Mouse (Mus musculus): ENCODE measurements around the gene Slc7a11.

Gene Slc7a11

GRCm38 (mm10) chr3:49870786-49871185 lies 572.6 kb downstream of the Slc7a11 start:
- in situ Hi-C loops (cut with MboI; ENCODE audit: low sequenced_read_pairs) = no loop called here

GRCm38 (mm10) chr3:49867951-49868584 lies 575.3 kb downstream of the Slc7a11 start:
- in situ Hi-C loops (cut with MboI; ENCODE audit: low sequenced_read_pairs) = no loop called here

- in situ Hi-C loops (cut with MboI; ENCODE audit: low sequenced_read_pairs) = no loop called here
These were observed 576.1 kb downstream of the Slc7a11 start for GRCm38 (mm10) chr3:49867147-49867950.

GRCm38 (mm10) chr3:49866061-49866515 lies 577.3 kb downstream of the Slc7a11 start:
- in situ Hi-C loops (cut with MboI; ENCODE audit: low sequenced_read_pairs) = no loop called here

GRCm38 (mm10) chr3:49856797-49857196 lies 586.6 kb downstream of the Slc7a11 start:
- in situ Hi-C loops (cut with MboI; ENCODE audit: low sequenced_read_pairs) = no loop called here

GRCm38 (mm10) chr3:49854277-49854676 lies 589.1 kb downstream of the Slc7a11 start:
- in situ Hi-C loops (cut with MboI; ENCODE audit: low sequenced_read_pairs) = no loop called here

- in situ Hi-C loops (cut with MboI; ENCODE audit: low sequenced_read_pairs) = no loop called here
These were observed 600.4 kb downstream of the Slc7a11 start for GRCm38 (mm10) chr3:49842971-49843370.

All from CH12F3 (cell line).